Mouse (Mus musculus): ENCODE results near the gene Foxo6.

DNA sequence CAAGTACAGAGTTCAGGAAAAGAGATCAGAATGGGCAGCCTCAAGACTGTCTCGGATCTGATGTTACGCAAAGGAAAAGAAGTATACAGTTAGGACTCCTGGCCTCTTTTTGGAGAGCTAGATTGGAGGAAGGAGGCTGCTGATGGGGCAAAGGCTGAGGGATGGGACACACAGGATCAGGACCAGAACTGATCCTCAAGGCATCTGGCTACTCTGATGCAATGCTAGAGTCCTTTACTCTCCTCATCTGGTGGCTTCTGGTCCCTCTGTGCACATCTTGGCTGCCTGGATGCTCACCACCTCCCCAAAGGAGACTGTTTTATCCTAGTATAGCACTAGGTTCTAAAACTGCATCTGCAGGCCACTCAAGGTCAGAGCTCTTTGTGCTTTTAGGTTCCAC lies 44.4 kb upstream of the Foxo6 start:
- no peak for TF ChIP-seq CTCF (IDR thresholded peaks at IDR 0.05; ENCODE audit: low read depth, low read length)
- no peak for TF ChIP-seq POLR2A (IDR thresholded peaks at IDR 0.05; ENCODE audit: insufficient read depth, low read length)
